Mouse (Mus musculus): ENCODE data around the gene Mfsd13b. TPM values are rescaled to one million over a fixed set of nuclear protein-coding genes. Genes with fewer than 3 reads are reported as not detected.

Gene Mfsd13b
- total RNA-seq, 2 experiments from 2014 or later = 0.21 TPM; not detected in 1

DNA sequence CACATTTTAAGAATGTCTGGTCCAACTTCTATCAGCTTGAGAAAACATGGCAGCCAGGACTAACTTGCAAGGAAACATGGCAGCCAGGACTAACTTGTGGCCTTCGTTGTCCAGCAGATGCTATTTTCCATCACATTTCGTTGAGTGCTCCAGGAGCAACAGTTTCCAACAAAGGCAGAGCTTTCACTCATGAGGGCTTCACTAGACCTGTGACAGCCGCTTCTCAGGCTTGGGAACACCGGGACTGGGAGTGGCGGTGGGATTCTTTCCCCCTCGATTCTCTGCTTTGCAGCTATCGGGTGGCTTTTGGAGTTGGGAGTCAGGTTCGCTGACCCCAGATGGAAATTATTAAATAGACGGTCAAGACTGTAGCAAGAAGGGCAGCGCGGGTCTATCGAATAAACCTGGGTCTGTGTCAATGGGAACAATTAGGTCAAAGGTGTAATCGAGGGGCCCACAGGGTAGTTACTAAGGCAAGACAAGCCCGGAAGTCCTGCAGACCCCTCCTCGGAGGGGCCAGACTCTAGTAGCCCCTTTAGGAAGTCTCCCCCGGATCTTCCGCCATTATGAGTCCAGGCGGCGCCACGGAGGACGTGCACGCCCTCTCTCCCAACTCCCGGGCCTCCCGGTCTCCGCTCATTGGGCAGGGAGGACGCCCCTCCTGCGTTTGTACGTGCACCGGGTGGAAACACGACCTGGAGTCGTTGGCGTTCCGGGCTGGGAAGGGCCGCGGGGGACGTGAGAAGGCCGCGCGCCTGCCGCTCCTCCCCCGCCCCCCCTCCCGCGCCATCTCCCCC lies 51.7 kb downstream of the Mfsd13b start, which contains the start of gene Mettl9:
Mettl9 (plus strand) TSS at position 590 of the 797 bp plus-strand sequence.
- peak; percentile 92 to 97 for DNase-seq (ENCODE audit: extremely low spot score in 1 of 2, low spot score in 2 of 2)
- intact Hi-C loops (cut with DNase I) = no loop called here

DNA sequence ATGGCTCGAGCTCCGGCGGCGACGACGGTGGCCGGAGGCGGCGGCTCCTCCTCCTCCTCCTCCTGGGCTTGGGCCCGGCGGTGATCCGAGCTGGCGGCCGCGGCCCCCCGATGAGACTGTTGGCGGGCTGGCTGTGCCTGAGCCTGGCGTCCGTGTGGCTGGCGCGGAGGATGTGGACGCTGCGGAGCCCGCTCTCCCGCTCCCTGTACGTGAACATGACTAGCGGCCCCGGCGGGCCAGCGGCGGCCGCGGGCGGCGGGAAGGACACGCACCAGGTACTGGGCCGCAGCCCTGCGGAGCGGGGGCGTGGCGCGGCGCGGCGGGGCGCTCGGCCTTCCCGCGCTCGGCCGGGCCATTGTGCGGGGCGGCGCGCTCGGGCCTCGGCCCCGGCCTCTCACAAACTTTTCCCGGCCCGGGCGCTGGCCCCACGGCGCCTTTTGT lies 52.4 kb downstream of the Mfsd13b start:
- intact Hi-C loops (cut with DNase I) = no loop called here
- DNase-seq (ENCODE audit: extremely low spot score in 1 of 2, low spot score in 2 of 2) = no peak

DNA sequence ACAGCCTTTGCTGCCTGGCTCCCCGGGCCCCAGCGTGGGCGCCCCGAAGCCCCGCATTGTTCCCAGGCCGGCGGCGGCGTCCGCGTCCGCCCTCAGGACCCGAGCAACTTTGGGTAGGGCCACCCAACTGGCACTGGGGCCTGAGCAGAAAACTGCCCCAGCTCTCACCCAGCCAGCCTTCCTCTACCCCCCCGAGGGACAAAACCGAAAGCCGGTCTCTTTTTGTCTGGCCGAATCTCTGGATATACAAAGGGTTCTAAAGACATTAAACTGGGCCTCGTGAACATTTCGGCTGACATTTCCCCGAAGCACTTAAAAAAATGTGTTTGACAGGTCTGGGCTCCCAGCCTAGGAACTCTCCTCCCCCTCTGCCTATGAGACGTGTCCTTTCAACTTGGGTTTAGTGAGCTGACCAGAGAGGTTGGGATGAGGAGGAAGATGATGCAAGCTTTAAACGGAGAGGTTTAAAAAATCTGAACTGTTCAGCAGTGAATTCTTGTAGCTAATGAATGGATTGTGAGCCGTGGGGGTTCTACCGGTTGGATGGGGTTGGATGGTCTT lies 52.9 kb downstream of the Mfsd13b start:
- intact Hi-C loops (cut with DNase I) = no loop called here

DNA sequence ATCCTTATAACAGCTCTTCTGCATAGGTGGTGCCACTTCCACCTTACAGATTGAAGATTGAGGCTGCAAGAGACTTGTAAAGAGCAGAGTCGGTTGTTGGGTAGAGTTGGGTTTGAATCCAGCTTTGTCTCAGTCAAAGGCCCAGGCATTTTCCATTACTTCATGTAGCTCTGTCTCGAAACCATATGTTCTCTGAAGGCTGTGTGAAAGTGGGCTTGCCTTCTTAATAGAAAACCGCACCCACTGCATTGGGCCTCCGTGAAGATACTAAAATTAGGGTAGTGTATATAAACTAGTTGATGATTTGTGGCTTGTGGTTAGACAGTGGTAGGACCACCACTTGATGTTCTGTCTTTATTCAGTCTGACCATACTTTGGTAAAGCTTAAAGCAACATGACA lies 58.3 kb downstream of the Mfsd13b start:
- DNase-seq (ENCODE audit: extremely low spot score in 1 of 2, low spot score in 2 of 2) = no peak
- intact Hi-C loops (cut with DNase I) = no loop called here

More for the DNA sequence above, 52.9 kb downstream of the Mfsd13b start:
- peak in 1 of 2 experiments; percentile 13 for DNase-seq (ENCODE audit: extremely low spot score in 1 of 2, low spot score in 2 of 2)

DNA sequence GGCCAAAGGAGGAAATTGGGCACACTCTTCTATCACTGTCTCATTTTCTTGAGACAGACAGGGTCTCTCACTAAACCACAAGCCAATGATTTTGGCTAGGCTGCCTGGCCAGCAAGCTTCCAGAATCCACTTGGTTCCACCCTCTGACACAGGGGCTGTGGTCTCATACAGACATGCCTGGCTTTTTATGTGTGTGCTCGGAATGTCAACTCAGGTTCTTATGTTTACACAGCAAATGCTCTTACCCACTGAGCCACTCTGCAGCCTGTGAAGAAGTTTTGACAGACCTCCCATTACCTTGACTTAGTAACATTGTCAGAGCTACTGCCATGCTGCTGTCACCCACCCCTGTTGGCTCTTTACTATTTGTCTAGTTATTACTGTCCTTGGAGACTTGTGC lies 59.7 kb downstream of the Mfsd13b start:
- intact Hi-C loops (cut with DNase I) = no loop called here
- no peak for DNase-seq (ENCODE audit: extremely low spot score in 1 of 2, low spot score in 2 of 2)

DNA sequence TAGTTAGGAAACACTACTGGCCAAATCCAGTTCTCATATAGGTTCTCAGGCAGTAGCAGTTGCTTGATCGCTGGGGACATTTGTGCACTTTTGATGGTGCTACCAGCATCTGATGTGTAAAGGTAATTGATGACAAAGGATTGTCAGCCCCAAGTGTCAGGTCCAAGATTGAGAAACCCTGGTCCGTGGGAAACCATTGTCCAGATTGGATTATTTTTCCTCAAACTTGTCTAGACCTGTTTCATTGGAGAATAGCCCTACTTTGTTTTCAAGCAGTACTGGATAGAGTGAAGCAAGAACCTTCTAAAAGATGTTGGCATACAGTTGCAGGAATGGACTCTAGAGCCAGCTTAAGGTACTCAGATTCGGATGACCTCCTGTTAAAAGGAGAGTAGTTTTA lies 60.7 kb downstream of the Mfsd13b start:
- no peak for DNase-seq (ENCODE audit: extremely low spot score in 1 of 2, low spot score in 2 of 2)
- intact Hi-C loops (cut with DNase I) = no loop called here

DNA sequence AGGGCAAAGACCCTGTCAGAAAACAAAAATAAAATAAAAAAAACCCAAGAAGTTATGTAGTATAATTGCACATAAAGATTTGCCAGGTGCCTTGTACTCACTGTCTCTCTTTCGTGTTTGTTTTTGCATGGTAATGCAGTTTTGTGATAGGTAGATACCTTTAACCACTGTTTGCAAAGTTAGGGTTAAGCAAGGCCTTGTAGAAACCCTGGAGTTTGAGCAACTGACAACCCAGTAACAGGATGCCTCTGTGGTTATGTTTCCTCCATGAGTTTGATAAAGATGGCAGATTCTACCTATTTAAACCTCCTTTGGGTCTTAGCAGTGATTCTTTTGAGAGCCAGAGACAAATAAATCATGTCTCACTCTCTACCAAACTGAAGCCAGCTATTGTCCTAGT lies 61.2 kb downstream of the Mfsd13b start:
- no peak for DNase-seq (ENCODE audit: extremely low spot score in 1 of 2, low spot score in 2 of 2)
- intact Hi-C loops (cut with DNase I) = no loop called here

DNA sequence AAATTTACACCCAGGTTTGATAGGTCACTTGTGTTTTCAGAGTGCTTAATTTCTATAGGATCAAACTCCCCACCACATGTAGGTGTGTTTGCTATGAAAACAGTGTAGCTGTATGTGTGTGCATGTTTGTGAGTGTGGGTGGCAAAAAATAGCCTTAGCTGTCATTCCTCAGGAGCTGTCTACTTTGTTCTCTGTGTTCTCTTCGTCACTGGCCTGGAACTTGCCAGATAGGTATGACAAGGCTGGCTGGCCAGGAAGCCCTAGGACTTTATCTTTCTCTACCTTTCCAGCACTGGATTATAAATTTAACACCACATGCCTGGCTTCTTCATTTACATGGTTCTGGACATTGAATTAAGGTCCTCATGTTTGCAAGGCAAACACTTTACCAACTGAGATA lies 61.9 kb downstream of the Mfsd13b start:
- no peak for DNase-seq (ENCODE audit: extremely low spot score in 1 of 2, low spot score in 2 of 2)
- intact Hi-C loops (cut with DNase I) = no loop called here

DNA sequence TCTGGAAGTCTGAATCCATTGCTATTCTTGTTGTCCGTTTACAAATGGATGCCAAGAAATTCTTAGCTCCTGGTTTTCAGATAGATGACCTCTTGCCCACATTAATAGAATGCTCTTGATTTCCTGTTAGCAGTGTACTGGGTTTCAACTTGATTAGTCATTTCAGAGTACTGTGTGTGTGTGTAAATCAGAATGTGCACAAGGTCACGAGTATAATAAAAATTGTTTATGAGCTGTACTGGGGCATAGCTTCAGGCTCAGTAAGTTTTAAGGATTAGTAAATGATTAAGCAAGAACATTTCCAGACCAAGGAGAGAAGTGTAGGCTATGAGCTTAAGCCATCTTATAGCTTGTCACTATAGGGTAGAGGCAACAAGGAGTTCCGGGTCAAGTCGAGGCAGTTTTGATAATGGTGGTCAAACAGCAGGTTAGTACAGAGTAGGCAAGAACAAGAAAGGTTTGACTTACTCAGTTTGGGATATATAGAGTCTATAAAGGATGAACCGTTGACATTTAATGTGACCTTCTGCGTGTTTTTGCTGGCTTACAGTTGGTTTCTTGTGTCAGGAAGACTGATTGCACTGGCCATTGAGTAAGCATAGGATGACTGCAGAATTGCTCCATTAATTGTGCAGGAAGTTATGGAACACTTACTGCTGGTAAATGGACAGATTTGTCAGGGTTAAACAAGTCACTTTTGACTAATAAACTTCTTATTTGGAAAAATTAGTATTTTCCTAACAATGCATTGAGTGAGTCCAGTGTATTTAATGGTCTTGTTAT lies 63.6 kb downstream of the Mfsd13b start:
- intact Hi-C loops (cut with DNase I) = no loop called here

DNA sequence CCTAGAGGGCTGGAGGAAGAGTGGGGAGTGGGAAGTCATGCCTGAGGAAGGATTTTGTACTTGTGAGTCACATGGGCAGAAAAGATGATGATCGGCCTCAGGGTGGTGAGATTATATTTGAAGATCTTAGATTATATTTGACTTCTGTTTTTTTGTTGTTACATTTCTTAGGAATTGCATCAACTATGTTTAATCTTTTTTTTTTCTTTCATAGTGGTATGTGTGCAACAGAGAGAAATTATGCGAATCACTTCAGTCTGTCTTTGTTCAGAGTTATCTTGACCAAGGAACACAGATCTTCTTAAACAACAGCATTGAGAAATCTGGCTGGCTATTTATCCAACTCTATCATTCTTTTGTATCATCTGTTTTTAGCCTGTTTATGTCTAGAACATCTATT lies 65.3 kb downstream of the Mfsd13b start:
- DNase-seq (ENCODE audit: extremely low spot score in 1 of 2, low spot score in 2 of 2) = no peak
- intact Hi-C loops (cut with DNase I) = no loop called here

More for the DNA sequence above, 63.6 kb downstream of the Mfsd13b start:
- DNase-seq (ENCODE audit: extremely low spot score in 1 of 2, low spot score in 2 of 2) = no peak

DNA sequence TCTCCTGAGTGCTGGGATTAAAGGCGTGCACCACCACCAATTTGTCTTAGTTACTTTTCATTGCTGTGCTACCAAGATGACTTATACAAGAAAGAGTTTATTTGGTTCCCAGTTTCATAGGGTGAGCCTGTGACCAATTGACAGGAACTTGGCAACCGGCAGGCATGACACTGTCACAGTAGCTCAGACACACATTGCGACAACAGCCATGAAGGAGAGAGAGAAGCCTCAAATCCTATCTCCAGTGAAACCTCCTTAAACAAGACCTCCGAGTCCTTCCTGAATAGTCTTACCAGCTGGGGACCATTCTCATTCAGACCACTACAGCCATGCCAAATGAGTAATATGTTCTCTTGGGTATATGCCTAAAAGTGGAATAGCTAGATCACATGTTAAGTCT lies 70.8 kb downstream of the Mfsd13b start:
- intact Hi-C loops (cut with DNase I) = no loop called here
- no peak for DNase-seq (ENCODE audit: extremely low spot score in 1 of 2, low spot score in 2 of 2)

DNA sequence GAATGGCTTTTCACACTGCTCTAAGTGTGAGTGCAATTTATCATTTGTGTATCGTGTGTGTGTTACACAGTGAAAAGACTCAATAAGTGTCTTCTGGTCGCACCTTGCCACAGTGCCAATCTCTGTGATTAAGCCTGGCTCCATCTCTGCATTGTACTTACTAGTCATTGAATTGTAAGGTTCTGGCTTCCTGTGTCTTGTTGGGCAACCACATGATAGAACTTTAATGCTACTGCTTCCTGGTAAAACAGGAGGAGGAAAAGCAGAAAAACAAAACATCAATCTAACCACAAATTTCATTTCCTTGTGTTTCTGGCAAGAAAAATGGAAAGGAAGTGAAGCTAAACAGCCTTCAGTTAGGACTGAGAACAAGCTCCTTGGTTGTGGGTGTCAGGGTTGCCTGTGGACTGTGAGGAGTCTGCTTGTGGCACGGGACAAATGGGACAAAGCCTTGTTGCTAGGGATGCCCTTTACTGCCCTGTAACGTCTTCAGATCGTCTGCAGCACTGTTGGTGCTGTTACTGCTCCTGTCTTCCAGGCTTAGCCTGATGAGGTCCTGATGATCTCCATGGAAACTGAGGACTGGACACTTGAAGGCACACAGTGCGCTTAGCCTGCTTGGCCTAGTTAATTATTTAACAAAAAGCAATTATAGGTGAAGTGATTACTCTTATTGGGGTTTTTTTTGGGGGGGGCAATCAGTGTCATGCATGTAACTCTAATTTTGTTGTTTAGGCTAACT lies 77.3 kb downstream of the Mfsd13b start:
- intact Hi-C loops (cut with DNase I) = loop anchor here (5.0 kb wide), 1 partner anchor 127 kb away; no protein-coding TSS in a partner anchor
- DNase-seq (ENCODE audit: extremely low spot score in 1 of 2, low spot score in 2 of 2) = no peak

DNA sequence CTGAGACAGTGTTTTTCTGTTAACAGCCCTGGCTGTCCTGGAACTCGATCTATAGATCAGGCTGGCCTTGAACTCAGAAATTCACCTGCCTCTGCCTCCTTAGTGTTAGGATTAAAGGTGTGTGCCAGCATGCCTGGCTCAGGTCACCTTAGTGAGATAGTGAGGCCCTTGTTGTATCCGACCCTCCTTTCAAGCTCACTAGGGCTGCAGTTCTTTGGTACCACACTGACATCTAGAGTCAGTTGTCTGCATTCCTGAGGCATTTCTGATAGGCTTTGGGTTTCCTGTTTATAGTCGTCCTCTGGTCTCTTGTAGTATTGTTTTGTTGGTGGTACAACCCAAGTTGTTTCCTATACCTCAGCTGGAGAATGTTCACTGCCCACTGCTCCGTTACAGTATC lies 82.0 kb downstream of the Mfsd13b start:
- peak in 1 of 2 experiments; percentile 20 for DNase-seq (ENCODE audit: extremely low spot score in 1 of 2, low spot score in 2 of 2)
- intact Hi-C loops (cut with DNase I) = loop anchor here (5.0 kb wide), 1 partner anchor 132 kb away; no protein-coding TSS in a partner anchor

Other genes starting within 250 kb of the Mfsd13b start
- gene Vwa3a, start 243.2 kb upstream of the Mfsd13b start, total RNA-seq (2021) = 10 to 100 TPM; 14.8 to 17.6 TPM
- gene Gm5737, start 170.1 kb upstream of the Mfsd13b start, total RNA-seq (2021) = under 1 TPM in 1 of 2 experiments, not detected in 1; 0.28 TPM
- gene Eef2k, start 139.7 kb upstream of the Mfsd13b start, total RNA-seq (2021) = 10 to 100 TPM; 45.1 to 46.0 TPM
- gene Polr3e, start 64.8 kb upstream of the Mfsd13b start, total RNA-seq (2021) = 10 to 100 TPM; 34.5 to 34.6 TPM
- gene Cdr2, start 197 bp upstream of the Mfsd13b start, total RNA-seq (2021) = 1 to 10 TPM; 4.8 to 5.5 TPM
- 10 to 100 TPM; 85.4 to 96.1 TPM for gene Mettl9, start 51.9 kb downstream of the Mfsd13b start, total RNA-seq (2021)
- under 1 TPM in 1 of 2 experiments, not detected in 1; 0.16 TPM for gene Igsf6, start 92.1 kb downstream of the Mfsd13b start, total RNA-seq (2021)
- gene Otoa, start 99.1 kb downstream of the Mfsd13b start, total RNA-seq (2021) = under 1 TPM; 0.36 to 0.41 TPM